Mouse (Mus musculus) brain, embryonic 14.5 days (tissue): ENCODE results near the gene Banf2.

ENCODE experiments used
- CTCF ChIP-seq: fragments of 200-500 bp; IDR thresholded peaks from 2 replicates; pipeline ENCODE4 v1.5.1; 2012; ENCODE audit warnings: inconsistent platforms, mild to moderate bottlenecking, moderate library complexity, borderline replicate concordance; ENCODE audit not compliant: insufficient read depth, insufficient read length; ENCODE audit errors: extremely low read depth
- POLR2A ChIP-seq: fragments of 200-500 bp; IDR thresholded peaks from 2 replicates; pipeline ENCODE4 v1.6.1; 2012; ENCODE audit warnings: mild to moderate bottlenecking, inconsistent platforms, borderline replicate concordance; ENCODE audit not compliant: poor library complexity, insufficient read depth, insufficient read length, severe bottlenecking; ENCODE audit errors: extremely low read depth

GRCm38 (mm10) chr2:144057735-144058134 lies 24.9 kb downstream of the Banf2 start:
- TF ChIP-seq POLR2A (no peak), CTCF (no peak)
